Mouse (Mus musculus): ENCODE data around the gene Cspg4.
A peak's percentile ranks its signal among the peaks of the same experiment; 100 is the strongest.

Cspg4 gene

DNA sequence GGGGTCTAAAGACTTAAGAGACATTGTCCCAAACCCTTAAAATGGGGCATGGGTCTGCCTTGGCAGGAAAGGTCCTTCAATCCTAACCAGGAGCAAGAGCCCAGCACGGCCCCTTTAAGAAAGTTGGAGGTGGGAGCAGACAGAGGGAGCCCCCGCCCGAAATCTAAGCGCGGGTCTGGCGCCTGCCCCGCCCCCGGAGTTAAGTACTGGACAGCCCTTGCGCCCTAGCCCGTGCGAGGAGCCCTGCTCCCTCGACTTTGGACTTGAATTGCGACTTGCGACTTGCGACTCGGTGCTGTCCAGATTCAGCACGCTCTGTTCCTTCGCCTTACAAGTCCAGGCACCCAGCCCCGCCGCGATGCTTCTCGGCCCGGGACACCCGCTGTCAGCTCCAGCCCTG, at the start of gene Cspg4:
Gene Cspg4 (plus strand): TSS at position 202 of the 400 bp plus-strand sequence.
- peak; percentile 80 for DNase-seq (ENCODE audit: low read depth)

DNA sequence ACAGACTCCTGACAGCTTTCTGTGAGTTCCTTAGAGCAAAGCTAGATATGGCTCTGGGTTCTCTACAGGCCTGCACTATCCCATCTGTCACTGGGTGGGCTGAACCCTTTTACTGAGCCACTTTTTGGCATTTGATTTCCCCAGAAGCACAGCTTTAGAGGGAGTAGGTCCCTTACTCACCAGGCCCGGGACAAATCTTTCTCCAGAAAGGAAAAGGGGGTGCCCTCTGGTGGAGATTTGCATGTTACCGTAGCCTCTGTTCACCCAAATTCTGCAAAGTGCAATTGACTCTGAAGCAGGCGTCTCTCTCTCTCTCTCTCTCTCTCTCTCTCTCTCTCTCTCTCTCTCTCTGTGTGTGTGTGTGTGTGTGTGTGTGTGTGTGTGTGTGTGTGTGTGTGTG, 39.9 kb upstream of the Cspg4 start:
- DNase-seq (ENCODE audit: low read depth), result peak; percentile 65

DNA sequence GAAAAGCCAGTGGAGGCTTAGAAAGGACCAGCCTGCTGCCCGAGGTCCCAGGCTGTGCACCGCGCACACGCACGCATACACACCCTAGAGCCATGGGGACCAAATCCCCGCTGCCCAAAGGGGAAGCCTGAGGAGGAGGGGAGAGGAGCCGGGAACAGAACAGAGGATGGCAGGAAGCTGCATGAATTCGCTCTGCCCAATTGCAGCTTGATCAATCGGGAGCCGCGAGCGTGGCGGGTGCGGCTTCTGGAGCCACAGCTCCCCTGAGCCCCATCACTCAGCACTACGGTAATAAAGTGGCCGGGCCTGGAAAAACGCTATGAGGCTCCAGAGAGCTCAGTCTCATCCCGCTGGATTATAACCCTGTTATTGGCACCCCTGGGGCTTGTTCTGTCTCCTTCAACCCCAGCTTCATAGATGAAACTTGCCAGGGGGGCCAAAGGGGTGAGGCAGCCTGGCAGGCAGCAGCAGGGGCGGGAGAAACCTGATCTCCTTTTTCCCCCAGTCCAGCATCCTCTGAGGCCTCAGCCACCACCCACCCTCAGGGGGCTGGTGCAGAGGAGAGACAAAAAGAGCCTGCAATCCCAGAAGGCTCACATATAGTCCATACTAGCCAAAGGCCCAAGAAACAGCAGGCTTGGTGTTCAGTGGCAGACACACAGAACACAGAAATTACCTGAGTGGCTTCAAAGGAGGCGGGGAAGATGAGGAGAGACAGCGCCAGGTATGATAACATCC, 39.2 kb upstream of the Cspg4 start:
- no peak for DNase-seq (ENCODE audit: low read depth)

DNA sequence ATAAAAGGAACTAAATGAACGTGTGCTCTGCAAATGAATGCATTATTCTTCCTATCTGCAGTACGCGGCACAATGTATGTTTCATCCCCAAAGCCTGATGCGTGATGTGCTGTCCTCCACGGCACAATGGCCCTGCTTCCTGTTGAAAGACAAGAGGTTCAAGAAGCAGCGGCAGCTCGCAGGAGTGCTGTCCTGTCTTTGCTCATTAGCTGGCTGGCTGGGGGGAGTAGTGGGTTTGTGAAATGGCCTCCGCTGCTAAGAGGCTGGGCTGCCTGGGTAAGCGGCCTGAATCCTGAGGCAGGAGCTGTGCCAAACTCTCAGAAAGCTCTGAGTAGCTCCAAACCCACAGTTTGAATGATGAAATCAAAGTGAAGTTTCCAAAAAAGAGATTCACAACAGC, 36.7 kb upstream of the Cspg4 start:
- peak; percentile 73 for DNase-seq (ENCODE audit: low read depth)

DNA sequence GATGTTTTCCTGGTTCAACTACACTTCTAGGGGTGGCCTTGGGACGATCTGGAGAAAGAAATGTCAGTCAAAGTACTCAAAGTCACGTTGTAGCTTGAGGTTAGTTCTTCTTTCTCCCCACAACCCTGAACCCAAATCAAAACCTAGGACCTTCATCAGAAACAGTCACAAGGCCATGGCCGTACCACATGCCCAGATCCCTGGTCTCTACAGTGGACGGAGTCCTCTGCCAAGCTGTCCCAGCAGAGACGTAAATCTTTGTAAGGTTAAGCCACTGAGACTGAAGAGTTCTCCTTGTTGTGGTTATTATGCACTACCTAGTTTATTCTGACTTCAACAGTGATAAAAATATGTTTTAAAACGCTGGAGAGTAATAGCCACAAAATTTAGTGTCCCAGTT, 36.0 kb upstream of the Cspg4 start:
- no peak for DNase-seq (ENCODE audit: low read depth)

DNA sequence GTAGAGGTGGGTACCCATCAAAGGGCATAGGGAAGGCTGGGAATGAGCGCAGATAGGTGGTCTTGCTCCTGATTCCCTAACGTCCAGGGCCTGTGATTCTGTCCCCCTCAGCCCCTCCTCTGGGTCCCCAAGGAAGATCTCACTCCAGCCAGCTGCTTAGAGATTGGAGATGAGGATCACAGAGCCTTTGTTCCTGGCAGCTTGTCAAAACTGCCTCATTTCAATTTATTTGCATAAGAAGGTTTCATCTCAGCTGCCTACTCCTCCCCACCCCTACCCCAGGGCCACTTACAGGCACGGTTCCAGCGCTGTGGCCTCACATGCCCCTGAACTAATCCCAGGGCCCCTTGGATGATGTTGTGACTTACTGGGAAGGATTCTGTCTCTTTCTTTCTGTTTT, 34.7 kb upstream of the Cspg4 start:
- DNase-seq (ENCODE audit: low read depth), result no peak

- DNase-seq (ENCODE audit: low read depth), result no peak
Observed at GRCm38 (mm10) chr9:56831904-56832303, 32.9 kb upstream of the Cspg4 start.

- no peak for DNase-seq (ENCODE audit: low read depth)
Observed at GRCm38 (mm10) chr9:56832900-56833299, 31.9 kb upstream of the Cspg4 start.

DNA sequence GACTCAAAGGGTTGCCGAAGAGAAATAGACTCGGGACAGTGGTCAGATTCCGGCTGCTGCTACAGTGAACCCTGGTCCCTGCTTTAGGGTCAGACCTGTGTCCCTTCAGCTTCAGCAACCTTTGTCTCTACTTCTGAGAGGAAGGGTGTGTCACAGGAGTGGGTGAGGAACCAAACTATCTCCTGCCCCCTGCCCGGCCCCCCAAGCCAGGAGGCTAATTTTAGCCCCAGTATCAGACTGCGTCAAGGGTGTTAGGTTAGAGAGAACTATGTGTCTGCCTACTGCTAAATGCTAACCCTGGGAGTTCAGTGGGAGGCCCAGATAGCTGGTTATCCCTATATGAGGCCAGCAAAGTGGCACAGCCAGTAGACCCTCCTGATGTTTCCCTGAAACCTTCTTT, 29.7 kb upstream of the Cspg4 start:
- DNase-seq (ENCODE audit: low read depth), result no peak

DNA sequence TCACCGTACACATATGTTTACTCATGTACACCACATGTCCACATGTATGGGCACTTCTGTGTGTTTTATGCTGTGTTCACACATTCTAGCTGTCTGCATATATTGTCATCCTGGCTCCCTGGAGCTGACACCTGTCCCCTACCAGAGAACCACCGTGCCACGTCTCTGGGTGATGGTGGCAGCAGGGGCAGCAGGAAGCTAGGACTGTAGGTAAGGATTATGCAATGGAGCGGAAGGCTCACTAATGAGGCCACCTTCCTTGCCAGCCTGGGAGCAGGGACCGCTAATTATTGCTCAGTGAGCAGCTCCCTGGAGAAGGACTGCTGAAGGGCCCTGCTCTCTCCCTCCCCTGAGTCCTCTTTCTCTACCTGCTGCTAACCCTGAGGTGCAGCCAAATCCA, 24.1 kb upstream of the Cspg4 start:
- DNase-seq (ENCODE audit: low read depth), result no peak

GRCm38 (mm10) chr9:56841864-56842263, 23.0 kb upstream of the Cspg4 start:
- DNase-seq (ENCODE audit: low read depth), result no peak

- peak; percentile 45 for DNase-seq (ENCODE audit: low read depth)
Observed at GRCm38 (mm10) chr9:56842303-56842719, 22.5 kb upstream of the Cspg4 start.

DNA sequence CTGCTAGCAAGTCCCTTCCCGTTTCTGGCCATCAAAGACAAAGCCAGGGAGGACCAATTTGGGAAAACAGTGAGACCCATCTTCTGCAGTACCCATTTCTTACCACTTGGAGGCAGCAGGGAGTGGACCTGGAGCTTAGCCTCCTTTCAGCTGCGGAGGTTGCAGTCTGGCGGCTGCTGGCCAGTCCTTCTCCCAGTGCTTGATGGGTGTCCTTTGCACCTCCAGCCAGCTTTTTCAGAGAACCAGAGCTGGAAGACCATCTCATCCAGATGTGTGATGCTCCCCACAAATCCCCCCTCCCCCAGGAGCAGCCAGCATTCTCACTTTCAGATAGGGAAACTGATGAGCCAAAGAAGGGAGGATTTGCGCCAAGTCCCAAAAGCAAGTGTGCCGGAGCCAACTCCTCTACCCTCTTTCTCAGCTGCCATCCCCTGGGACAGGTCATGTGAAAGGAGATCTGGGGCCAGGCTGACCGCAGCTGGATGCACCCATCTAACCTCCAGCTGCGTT, 21.1 kb upstream of the Cspg4 start:
- peak; percentile 87 for DNase-seq (ENCODE audit: low read depth)

DNA sequence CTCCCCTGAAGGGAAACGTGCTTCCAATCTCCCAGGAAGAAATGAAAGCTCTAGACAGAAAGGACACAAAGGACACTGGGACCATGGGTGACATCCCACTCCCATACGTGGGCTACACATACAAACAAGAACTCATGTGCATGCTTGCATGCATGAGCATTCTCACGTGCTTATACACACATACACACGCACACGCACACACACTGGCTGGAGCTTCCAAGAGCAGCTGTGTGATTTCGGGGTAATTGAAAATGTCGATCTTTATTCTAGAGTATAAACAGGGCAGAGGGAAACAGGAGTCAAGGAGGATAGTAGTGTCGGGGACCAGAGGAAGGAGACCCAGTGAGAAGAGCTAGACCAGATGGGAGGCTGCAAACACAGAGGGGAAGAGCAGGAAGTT, 20.2 kb upstream of the Cspg4 start:
- no peak for DNase-seq (ENCODE audit: low read depth)

DNA sequence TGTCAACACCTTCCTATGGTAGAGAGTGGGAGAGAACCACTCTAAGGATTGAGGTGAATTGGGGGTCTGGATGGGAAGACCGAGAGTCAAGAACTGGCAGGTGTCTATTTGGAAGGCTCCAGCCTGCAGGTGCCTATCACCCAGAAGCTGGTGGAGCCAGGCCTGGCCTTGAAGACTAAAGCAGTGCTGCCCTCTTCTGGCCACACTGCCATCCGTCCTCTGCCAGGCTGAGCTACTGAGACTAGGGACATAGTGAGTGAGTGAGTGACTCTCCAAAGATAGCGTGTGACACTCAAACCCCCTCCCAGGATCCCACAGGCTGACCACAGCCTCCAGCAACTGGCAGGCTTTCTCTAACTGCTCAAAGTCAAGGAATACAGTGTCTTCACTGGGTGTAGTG, 17.3 kb upstream of the Cspg4 start:
- DNase-seq (ENCODE audit: low read depth), result peak; percentile 77

GRCm38 (mm10) chr9:56850128-56850904, 14.5 kb upstream of the Cspg4 start:
- DNase-seq (ENCODE audit: low read depth), result no peak

GRCm38 (mm10) chr9:56850905-56851252, 14.0 kb upstream of the Cspg4 start:
- DNase-seq (ENCODE audit: low read depth), result no peak

DNA sequence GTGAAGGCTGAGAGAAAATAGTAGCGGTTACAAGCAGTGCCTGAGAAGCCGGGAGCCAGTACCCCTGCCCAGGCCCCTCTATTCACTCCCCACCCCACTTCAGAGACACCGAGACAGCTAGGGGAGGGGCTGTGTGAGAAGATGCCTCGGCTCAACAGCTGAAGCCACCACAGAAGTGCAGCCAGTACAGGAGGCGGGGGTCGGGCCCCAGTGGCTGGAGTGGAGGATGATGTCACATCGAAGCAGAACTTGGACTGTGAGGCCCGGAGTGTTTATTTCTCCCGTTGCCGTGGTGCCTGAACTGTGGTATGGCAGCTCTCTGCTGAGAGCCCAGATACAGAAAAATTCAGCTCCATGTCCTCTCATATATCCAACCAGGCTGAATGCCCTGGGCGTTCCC, 13.1 kb upstream of the Cspg4 start:
- DNase-seq (ENCODE audit: low read depth), result peak; percentile 73

GRCm38 (mm10) chr9:56857463-56857862, 7.4 kb upstream of the Cspg4 start:
- DNase-seq (ENCODE audit: low read depth), result peak; percentile 66

GRCm38 (mm10) chr9:56860035-56860434, 4.8 kb upstream of the Cspg4 start:
- no peak for DNase-seq (ENCODE audit: low read depth)

DNA sequence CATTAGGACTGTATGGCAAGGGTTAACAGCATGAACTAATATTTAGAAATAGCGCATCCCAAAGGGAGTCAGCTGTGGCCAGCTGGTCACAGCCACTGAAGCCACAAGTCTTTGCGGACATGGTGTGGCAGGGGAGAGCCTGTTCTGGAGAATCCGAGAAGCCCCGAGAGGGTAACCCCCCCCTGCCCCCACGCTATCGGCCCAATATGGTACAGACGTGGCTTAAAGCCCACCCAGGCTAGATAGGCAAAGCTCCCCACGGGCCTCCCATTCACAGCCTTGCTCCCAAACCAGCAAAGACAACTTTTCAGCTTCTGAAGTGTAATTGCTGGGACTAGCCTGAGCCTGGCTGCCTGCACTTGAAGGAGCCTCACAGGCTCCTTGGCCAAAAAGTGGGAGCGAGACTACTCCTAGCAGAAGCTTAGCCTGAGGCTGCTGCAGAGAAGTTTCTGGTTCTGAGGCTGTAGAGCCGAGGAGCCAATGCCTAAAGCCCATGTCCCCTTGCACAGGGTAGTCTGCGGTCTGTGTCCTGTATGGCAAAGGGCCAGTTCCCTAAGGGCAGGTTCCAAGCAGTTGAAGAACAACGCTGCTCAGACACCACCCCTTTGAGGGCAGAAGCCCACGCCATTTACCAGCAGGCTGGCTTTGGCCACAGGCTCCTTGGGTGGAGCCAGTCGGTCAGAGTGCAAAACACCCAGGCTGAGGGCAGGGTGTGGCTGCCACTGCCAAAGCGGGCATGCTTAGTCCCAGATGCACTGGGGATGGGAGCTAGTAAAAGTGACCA, 4.2 kb upstream of the Cspg4 start:
- no peak for DNase-seq (ENCODE audit: low read depth)

DNA sequence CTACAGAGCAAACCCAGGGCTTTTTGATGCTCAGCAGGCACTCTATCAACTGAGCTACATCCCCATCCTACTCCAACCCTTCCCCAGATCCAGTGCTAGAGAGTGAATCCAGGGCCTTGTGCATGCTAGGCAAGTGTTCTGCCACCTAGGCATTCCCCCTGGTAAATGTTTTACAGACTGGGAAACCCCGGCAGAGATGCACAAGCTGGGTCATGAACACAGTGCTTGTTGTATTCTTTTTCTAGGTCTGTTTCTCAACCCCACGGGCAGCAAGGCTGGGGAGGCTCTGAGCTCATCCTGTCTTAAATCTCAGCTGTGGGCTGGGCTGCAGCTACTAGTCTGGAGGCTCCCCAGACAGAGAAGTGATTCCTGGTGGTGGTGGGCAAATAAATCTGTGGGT, 2.0 kb upstream of the Cspg4 start:
- DNase-seq (ENCODE audit: low read depth), result peak; percentile 40

Data from NIH3T3 (cell line).